Mouse (Mus musculus): ENCODE measurements around the gene Gm12248.

Gm12248 gene

GRCm38 (mm10) chr11:58028981-58029380 is 64.0 kb downstream of the Gm12248 start:
- no peak for DNase-seq

GRCm38 (mm10) chr11:58026860-58027259 is 66.1 kb downstream of the Gm12248 start:
- no peak for DNase-seq

GRCm38 (mm10) chr11:58026337-58026736 is 66.6 kb downstream of the Gm12248 start:
- no peak for DNase-seq

GRCm38 (mm10) chr11:58025881-58026280 is 67.1 kb downstream of the Gm12248 start:
- no peak for DNase-seq

- DNase-seq: no peak
Observed at GRCm38 (mm10) chr11:58024671-58025070, 68.3 kb downstream of the Gm12248 start.

GRCm38 (mm10) chr11:58024271-58024670 is 68.7 kb downstream of the Gm12248 start:
- DNase-seq: no peak

- DNase-seq: no peak
Observed at GRCm38 (mm10) chr11:58021618-58022017, 71.3 kb downstream of the Gm12248 start.

- no peak for DNase-seq
Observed at GRCm38 (mm10) chr11:58021095-58021494, 71.8 kb downstream of the Gm12248 start.

GRCm38 (mm10) chr11:58018701-58019100 is 74.2 kb downstream of the Gm12248 start:
- no peak for DNase-seq

GRCm38 (mm10) chr11:58018287-58018686 is 74.6 kb downstream of the Gm12248 start:
- peak; percentile 40 for DNase-seq

GRCm38 (mm10) chr11:58017422-58017821 is 75.5 kb downstream of the Gm12248 start:
- no peak for DNase-seq

- DNase-seq: no peak
Observed at GRCm38 (mm10) chr11:58016371-58016770, 76.6 kb downstream of the Gm12248 start.

- DNase-seq: no peak
Observed at GRCm38 (mm10) chr11:58015339-58015738, 77.6 kb downstream of the Gm12248 start.

GRCm38 (mm10) chr11:58014604-58015003 is 78.3 kb downstream of the Gm12248 start:
- DNase-seq: no peak

All from lung, postnatal 36 days (tissue).